Mouse (Mus musculus) MEL (cell line): ENCODE measurements at regions not wholly inside any gene's neighbourhood (a gene's known extent, or its start where the extent isn't known, plus 50 kb on each side); places are given as distances from the start of the nearest gene placed in this dataset.

Source experiments
- CTCF ChIP-seq, 3 experiments: IDR thresholded peaks in 2 of 3; conservative IDR thresholded peaks in 1 of 3; 2 replicates each; pipeline ENCODE4 v1.5.1; 2011 to 2012; ENCODE audit warnings: low read length in 3 of 3, low read depth in 2 of 3, mild to moderate bottlenecking in 2 of 3, improper control_type of control experiment in 1 of 3, inconsistent platforms in 1 of 3, mixed read lengths in 1 of 3, moderate library complexity in 1 of 3; ENCODE audit not compliant: control insufficient read depth in 1 of 3, insufficient read depth in 1 of 3, poor library complexity in 1 of 3, severe bottlenecking in 1 of 3
- EP300 ChIP-seq, 2 experiments: IDR thresholded peaks; 2 replicates each; pipeline ENCODE4 v1.6.1; 2011; ENCODE audit warnings: improper control_type of control experiment in 2 of 2, low read length in 2 of 2, low read depth in 1 of 2, mild to moderate bottlenecking in 1 of 2
- ETS1 ChIP-seq: IDR thresholded peaks from 2 replicates; pipeline ENCODE4 v1.6.1; 2012; ENCODE audit warnings: low read depth, mild to moderate bottlenecking, inconsistent platforms, low read length, improper control_type of control experiment, moderate library complexity
- JUND ChIP-seq: IDR thresholded peaks from 2 replicates; pipeline ENCODE4 v1.6.1; 2011; ENCODE audit warnings: low read depth, mild to moderate bottlenecking, improper control_type of control experiment, low read length
- MAX ChIP-seq: IDR thresholded peaks from 2 replicates; pipeline ENCODE4 v1.6.1; 2011; ENCODE audit warnings: low read length, improper control_type of control experiment
- MXI1 ChIP-seq: IDR thresholded peaks from 2 replicates; pipeline ENCODE4 v1.6.1; 2011; ENCODE audit warnings: mild to moderate bottlenecking, low read depth, low read length, improper control_type of control experiment
- POLR2A ChIP-seq, 2 experiments: IDR thresholded peaks; 2 replicates each; pipeline ENCODE4 v1.6.1; 2011 to 2012; ENCODE audit warnings: low read length in 2 of 2, mild to moderate bottlenecking in 2 of 2, control low read depth in 1 of 2, improper control_type of control experiment in 1 of 2, low read depth in 1 of 2, moderate library complexity in 1 of 2; ENCODE audit not compliant: control insufficient read depth in 1 of 2, insufficient read depth in 1 of 2, poor library complexity in 1 of 2
- SMC3 ChIP-seq: IDR thresholded peaks from 2 replicates; pipeline ENCODE4 v1.6.1; 2011; ENCODE audit warnings: low read depth, low read length, improper control_type of control experiment
- TBP ChIP-seq: IDR thresholded peaks from 2 replicates; pipeline ENCODE4 v1.8.0; 2011; ENCODE audit warnings: low read depth, low read length, improper control_type of control experiment

- TF ChIP-seq MAX (no peak), SMC3 (no peak), JUND (no peak), EP300 (IDR thresholded peaks at IDR 0.05; ENCODE audit: low read depth in 1 of 2, low read length in 2 of 2) (no peak), CTCF (IDR thresholded peaks at IDR 0.05 in 2 of 3, conservative IDR thresholded peaks at IDR 0.05 in 1 of 3; ENCODE audit: control insufficient read depth in 1 of 3, insufficient read depth in 1 of 3, low read depth in 2 of 3, low read length in 3 of 3, poor library complexity in 1 of 3, severe bottlenecking in 1 of 3) (no peak), MXI1 (no peak), POLR2A (IDR thresholded peaks at IDR 0.05; ENCODE audit: control insufficient read depth in 1 of 2, insufficient read depth in 1 of 2, low read depth in 1 of 2, low read length in 2 of 2, poor library complexity in 1 of 2) (no peak), TBP (no peak), ETS1 (no peak)
Measured at GRCm38 (mm10) chr2:172796104-172796503, 144.0 kb downstream of the Bmp7 start.
